Mouse (Mus musculus) induced T-regulatory cell, adult 2 months (primary cell): Measurements from ENCODE around the gene Mrpl48.

ENCODE experiments used
- DNase-seq: peaks from one replicate; pipeline ENCODE4 v3.0.0-alpha.2; 2012; ENCODE audit warnings: low read depth

Gene Mrpl48

DNA sequence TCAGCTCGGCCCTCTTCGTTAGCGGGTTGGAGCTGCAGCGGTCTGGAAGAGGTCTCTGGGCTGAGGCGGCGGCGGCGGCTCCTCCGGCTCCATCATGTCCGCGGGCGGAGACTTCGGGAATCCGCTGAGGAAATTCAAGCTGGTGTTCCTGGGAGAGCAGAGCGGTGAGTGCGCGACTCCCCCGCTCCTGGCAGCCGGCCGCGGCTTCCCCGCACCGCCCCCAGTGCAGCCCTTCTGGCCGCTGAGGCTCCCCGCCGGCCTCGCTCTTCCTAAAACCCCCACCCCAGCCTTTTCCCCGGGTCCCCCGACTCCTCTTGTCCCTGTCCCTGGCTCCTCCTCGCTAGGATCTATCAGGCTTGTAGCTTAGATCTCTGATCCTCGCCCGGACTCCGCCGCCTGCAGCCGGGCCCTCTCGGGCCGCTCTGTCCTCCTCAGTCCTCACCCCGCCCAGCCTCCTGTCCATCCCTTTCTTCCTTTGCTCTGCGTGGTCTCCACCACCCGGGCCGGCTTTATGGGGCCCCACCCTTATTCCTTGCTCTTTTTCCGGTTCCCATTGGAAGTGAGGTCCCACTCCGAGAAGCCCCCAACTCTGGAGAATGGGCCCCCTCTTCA is at the start of gene Mrpl48:
Mrpl48 (minus strand) TSS at position 172 of the 612 bp plus-strand sequence.
- DNase-seq: no peak

DNA sequence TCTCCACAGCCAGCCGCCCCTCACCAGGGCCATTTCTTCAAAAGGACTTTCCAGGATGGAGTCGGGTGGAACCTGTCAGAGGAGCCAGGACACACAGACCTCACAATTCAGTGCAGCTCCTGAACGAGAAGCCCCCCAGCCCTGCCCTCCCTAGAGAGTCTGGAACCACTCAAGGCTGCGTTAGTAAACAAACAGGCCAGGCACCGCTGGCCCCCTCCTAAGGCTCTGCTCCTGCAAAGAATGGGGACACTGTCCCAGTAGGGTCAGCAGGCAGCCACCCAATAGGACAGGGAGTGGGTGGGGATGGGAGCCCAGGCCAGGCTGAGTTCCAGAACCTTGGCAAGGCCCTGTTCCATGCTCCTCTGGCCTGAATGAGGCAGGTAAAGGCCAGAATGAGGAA is 48.6 kb upstream of the Mrpl48 start:
- DNase-seq: no peak

DNA sequence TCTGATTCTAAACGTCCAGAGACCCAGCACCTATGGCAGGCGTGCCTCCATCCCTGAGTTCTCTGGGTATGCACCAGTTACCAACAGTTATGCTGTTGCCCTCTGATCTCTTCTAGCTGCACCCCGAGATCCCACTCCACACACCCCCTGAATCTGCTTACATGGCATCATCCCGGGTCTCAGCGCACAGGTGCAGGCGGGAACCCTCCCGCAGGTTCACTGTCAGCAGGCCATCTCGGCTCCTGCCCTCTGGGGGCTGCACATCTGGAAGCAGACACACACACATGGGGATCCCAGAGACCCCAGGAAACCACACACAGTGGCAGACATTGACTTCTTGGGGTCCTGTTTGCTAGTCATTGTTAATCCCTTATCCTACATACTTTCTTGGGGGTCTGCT is 46.3 kb upstream of the Mrpl48 start:
- DNase-seq: no peak

DNA sequence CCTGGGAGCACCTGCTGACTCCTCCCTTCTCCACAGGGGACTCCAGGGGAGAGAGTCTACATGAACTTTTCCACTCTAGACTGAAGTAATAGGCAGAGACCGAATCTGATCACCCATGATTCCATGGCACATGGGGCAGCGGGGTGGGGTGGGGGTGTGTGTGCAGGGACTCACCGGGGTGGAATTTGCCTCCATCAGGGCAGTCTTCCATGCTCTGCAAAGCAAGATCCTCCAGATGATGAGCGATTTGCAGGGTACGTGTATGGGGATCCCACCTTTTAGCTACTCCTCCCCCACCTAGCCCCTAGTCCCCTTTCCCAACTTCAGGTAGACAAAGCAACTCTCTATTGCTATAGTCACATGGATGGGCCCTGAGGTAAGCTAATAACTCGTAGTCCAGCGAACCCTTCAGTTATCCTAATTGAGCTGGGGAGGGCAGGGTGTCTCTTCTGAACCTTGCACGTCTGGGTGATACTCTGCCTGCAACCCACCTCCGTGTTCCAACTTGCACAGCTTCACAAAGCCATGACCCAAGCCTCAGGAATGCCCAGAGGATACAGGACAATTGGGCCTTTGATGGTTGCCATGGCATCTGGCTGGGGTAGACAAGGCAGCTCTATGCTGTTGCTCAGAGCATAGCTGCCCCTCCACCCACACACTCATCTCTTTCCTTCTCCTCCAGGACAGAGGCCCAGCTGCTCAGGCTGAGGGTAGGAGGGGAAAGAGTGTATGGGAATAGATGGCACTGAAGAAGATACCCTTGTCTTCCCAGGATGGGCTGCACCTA is 45.6 kb upstream of the Mrpl48 start:
- no peak for DNase-seq

DNA sequence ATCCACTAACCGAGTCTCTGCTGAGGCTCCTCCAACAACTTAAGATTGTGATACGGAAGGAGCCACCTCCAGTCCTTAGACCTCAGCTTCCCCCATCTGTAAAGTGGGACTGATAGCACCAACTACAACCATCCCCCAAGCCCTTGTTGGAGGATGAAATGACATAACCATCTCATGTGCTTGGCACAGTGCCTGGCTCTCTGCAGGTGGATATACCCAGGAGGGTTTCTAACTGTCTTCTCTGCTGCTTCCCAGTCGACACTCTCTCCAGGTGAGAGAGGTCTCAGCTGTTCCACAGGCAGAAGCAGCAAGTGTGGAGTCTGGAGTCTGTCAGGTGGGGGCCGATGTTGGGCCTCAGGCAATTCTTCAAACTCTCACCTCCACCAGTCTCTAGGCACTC is 42.9 kb upstream of the Mrpl48 start:
- DNase-seq: no peak

DNA sequence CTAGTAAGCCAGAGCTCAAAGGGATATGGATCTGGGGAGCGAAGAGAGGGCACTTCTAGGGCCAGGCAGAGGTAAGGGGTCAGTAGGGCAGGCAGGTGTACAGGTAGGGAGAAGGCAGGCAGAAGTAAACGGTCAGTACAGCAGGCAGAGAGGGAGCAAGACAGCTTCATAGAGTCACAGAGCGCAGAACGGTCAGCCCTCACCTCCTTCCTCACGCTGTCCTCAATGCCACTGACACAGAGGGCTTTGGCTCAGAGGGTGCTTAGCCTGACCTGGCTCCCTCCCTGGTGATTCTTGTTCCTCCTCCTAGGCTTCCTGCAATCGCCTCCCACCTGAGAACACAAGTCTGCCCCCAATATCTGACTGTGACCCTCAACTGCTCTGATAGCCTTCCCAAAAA is 42.3 kb upstream of the Mrpl48 start:
- DNase-seq: no peak

DNA sequence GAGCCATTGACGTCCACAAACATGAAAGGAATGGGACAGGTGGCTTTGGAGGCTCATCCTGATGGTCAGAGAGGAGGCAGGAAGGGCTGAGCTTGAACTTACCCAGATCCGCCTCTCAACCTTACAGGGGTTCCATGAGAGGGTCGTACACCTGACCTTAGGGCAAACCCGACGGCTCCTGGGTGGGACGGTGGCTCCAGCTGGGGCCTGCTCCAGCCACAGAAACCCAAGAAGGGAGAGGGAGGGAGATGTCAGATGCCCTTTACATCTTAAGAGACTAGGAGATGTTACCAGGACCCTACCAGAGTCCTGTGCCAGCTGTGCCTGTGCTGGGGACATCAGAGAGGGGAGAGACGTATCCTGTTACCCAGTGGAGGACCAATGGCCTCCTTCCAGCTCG is 41.7 kb upstream of the Mrpl48 start:
- no peak for DNase-seq

DNA sequence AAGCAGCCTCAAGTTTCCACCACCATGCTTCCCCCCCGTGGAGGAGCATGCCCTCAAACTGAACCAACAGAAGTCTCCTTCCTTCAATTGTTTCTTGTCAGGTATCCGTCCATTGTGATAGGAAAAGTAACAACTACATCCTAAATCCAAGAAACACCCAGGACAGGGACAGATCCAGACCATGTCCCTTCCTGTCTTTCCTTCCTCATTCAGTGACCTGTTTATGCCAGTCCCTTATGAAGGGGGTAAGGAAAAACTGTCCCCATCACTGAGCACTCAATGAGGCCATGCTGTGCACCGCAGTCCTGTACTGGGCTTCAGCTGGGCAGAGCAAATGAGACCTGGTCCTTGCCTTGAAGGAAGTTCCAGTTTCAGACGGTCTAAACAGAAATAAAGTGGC is 41.0 kb upstream of the Mrpl48 start:
- no peak for DNase-seq

DNA sequence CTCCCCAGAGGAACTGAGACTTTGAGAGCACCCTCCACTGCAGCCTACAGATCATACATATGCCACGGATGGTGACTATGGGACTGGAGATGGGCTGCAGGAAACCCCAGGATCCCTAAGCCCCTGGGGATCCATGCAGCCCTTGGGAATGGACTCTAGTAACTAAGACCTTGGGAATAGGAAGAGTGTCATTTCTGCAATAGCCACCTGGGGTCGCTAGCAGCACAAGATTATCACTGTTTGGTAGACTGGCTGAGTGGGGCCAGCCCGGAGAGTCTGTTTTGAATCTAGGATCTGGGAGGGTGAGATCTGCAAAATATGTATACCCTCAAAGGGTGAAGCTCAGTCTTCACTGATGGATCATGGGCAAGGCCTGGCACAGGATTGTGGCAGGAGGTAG is 37.0 kb upstream of the Mrpl48 start:
- peak; percentile 65 for DNase-seq

DNA sequence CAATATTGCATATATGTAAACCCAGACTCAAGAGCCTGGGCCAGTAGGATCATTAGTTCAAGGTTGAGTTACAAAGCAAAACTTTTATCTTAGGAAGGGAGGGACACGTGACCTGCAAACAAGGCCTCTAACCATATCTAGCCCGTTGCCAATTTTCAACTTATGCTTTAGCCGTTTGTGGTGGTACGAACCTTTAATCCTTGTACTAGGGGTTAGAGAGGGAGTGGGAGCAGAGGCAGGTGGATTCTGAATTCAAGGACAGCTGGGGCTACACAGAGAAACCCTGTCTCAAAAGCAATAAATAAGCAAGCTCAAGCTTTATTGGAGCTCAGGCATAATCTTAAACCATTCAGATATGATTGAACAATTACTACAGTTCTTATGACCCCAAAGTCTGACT is 34.3 kb upstream of the Mrpl48 start:
- no peak for DNase-seq

DNA sequence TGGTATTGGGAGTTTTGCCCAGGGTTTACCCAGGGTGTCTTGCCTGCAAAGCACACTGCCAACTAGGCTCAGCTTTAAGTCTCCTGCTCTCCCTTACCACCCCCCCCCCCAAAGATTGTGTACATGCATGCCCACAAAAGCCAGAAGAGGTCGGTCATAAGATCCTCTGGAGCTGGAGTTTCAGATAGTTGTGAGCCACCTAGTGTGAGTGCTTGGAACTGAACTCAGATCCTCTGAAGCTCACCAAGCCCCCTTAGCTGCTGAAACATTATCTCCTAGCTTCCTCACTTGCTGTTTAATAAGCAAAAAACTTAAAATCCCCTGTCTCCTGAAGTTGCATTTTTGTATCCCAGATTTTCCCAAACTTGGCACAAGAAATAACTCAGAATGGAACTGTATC is 29.6 kb upstream of the Mrpl48 start:
- peak; percentile 54 for DNase-seq

DNA sequence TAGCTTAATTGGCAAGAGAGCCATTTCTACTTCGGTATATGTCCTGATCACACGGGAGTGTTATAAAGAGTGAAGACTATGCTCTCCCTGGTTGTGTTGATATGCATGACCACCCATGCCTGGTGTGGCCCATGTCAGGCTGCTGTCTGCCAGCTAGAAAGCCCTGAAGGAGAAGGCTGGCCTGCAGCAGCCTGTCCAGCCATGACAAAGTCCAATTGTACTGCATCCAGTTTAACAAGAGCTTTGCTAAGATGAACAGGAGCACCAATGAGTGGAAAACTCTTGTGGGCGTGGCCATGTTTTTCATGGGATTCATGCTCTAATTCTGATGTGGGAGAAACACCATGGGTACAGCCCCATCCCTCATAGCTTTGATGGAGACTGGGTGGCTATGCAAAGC is 16.4 kb upstream of the Mrpl48 start:
- no peak for DNase-seq

DNA sequence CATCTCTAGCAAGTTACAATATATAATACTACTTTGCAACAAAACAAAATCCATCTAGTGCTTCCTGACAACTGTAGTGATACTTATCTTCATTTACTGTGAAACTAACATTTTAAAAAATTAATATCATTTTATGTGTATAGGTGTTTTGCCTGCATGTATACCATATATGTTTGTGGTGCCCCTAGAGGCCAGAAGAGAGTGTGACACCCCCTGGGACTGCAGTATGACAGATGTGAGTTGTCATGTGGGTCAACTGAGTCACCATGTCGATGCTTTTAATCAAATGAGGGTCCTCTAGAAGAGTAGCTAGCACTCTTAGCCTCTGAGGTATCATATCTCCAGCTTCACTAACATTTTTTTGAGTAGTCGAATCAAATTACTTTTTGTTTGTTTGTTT is 14.2 kb upstream of the Mrpl48 start:
- DNase-seq: peak; percentile 58

DNA sequence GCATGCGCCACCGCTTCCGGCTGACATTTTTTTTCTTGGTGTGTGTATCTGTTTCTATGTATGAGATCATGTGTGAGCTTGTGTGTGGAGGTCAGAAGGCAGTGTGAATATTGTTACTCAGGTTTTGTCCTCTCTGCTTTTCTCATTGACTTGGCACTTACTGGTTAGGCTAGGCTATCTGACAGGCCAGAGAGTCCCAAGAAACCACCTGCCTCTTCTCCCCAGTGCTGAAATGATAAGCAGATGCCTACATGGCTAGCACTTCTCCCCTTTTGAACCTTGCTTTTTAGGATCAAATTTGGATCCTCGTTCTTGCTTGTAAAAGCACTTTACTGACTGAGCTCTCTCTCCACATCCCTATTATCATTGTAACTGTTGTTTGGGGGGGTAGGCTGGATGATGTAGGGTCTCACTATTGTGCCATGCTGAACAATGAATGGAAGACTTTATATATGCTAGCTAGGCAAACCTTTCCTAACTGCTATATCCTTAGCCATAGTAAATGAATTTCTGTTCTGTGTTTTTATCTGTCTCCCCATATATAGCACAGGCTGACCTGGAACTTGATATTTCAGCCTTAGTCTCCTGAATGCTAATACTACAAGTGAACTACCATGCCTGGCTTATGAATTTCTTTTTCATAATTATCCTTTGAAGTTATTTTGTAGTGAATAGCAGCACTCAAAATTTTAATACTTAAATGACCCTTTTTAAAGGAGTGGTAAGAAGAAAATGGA is 8.2 kb upstream of the Mrpl48 start:
- DNase-seq: no peak

DNA sequence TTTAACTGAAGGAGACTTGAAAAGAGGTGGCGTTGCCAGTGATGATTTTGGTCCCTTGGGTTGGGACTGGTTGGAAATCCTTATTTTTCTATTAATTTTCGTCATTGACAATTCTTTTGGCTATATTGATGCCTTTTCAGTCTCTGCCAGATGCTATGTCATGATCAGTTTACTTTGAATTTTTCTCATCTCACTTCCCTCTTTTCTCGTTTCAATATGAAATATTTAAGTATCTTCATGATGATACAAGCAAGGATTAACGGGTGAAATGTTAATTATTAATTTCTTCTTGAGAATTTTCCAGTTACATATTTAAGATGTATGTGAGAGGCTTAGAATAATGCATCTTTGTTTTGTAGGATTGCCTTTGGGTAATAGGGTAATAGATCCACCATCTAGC is 809 bp upstream of the Mrpl48 start:
- DNase-seq: no peak

DNA sequence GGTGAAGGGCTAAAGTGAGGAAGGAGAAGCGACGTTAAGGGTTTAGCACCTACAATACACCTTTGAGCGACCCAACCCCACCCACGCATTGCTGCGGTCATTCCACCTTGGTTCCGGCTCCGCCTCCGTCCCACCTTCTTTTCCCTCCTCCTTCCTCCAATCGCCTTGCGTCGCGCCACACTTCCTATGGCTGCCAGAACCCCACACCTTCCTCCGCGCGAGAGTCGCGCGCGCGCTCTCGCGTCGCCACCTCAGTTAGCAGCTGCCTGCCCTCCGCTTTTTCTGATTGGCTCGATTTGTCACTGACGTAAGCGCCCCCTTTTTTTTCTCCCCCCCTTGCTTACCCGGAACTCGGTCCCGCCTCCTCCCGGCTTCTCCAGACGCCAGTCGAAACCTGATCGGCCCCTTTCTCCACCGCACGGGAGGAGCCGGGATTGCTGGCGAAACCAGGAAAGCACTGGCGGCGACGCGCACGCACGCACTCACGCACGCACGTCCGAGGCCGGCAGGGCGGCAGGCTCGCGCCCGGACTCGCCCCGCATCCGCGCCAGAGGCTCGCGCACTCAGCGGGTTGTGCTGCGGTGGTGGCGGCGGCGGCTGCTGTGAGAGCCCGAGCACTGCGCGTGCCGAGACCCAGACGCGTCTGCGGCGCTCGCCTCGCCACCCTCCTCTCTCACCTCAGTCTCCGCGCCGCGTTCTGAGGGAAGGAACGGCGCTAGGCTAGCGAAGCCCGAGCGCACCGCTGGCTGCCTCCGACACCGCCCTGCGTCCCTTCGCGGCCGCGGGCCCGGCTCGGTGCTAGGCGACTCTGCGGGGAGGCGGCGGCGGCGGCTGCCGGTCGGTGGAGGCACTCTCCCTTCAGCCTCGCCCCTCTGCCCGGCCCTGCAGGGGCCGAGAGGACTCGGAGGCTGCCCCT is 629 bp downstream of the Mrpl48 start, which contains the start of gene Rab6a:
Rab6a (plus strand) TSS at position 197 of the 916 bp plus-strand sequence.
- DNase-seq: peak; percentile 98

DNA sequence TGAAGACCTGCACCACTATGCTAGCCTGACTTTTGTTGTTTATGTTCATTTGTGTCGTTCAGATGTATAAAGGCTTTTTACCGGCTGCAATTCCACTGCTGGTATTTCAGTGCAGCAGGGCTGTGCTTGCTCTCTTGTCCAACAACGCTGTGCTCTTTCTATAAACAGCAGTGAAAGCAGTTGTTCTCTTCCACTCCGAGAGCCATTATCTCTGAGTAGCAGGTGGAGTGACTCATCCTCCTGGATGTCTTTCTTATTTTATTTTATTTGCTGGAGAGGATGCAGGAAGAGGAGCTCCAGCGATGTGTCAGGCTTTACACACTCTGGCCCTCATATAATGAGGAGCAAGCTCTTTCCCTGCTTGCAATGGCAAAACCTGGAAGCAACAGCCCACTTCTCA is 7.9 kb downstream of the Mrpl48 start:
- no peak for DNase-seq

DNA sequence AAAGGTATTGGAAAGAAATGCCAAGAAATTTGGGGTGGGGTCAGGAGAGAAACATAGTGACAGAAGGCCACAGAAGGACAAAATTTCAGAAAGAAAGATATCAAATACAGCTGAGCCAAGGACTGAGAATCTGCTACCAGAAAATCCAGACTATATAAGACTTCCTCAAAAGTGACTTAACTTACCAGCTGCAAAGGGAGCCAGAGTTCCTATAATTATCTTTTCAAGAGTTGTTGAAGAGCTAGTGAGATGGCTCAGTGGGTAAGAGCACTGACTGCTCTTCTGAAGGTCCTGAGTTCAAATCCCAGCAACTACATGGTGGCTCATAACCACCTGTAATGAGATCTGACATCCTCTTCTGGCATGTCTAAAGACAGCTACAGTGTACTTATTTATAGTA is 14.8 kb downstream of the Mrpl48 start:
- DNase-seq: no peak

DNA sequence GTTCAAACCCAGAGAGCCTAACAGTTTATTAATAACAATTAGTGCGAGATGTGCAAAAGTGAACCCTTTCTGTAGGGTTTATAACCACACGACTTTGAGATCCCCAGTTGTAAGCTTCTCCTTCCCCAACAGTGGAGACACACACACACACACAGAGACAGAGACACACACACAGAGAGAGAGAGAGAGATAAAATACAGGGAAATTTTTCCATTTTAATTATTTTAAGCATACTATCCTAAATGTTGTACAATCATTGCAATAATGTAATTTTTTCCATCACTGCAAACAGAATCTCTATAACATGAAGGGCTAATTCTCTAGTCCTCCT is 16.6 kb downstream of the Mrpl48 start:
- DNase-seq: no peak

DNA sequence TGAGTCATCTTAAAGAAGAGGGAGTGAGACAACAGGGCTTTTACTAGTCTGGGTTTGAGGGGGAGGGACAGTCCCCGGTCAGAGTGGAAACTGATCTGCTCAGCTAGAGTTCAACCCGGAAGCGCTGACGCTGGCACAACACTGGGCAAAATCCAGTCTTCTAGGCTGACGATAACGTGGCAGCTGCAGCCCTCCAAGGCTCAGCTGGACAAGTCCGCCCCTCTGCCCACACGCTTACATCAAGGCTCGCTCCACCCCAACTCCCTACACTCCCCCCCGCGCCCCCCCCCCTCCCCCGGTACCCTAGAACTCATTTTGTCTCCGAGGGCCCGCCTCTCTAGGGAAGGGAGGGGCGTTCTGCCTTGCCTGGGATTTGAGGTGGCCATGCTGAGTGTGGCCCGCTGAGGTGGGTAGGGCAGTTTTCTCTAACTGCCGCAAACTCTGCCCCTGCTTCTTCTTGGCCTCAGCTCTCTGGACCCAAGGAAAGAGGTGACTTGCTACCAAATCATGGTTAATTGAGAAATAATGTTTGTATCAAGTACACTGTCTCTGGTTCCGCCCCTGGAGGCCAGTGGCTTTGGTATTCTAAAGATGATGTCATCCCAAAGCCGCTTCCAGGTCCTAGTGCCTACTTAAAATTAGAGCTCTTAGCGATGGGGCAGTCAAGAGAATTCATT is 17.1 kb downstream of the Mrpl48 start:
- DNase-seq: peak; percentile 93

DNA sequence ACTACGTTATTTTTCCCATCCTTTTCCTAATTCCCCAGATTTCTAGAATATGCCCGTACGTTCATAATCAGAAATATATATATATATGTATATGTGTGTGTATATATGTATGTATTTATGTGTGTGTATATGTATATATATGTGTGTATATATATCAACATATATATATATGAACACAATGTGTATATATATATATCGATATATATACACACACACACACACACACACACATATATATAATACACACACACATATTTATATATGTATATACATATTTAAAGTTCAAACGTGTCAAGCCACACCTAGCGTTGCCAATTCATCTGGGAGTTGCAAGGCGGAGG is 17.6 kb downstream of the Mrpl48 start:
- no peak for DNase-seq

DNA sequence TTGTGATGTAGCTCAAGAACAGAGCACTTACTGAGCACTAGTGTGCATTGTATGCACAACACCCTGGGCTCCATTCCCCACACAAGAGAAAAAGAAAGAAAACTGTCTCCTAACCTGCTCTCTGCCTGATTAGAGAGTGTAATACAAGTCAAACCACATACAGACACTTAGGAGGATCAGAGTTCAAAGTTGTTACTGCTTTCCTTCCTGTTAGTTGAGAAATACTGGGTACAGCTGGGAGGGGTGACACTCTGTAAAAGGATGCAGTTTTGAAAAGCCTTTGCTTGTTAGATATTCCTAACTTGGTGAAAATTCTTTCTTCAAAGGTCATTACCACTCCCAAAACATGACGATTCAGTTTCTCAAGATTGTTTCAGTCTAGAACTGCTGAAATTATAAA is 18.3 kb downstream of the Mrpl48 start:
- peak; percentile 36 for DNase-seq
